Mouse (Mus musculus): ENCODE measurements at regions not wholly inside any gene's neighbourhood (a gene's known extent, or its start where the extent isn't known, plus 50 kb on each side); places are given as distances from the start of the nearest gene placed in this dataset.

GRCm38 (mm10) chr9:112014796-112015195 lies 220.9 kb downstream of the Arpp21 start:
- H3K4me3 ChIP-seq (replicated peaks), result no peak overlapping the region
- no peaks in the 10 kb centered on the region for H3K4me1 ChIP-seq (replicated peaks)
- WGBS, result 70% methylated on average over 6 of the region's 6 CpGs
- no peak for ATAC-seq
- H3K27me3 ChIP-seq (replicated peaks), result no peaks in the 10 kb centered on the region
- no peaks in the 10 kb centered on the region for H3K36me3 ChIP-seq
- H3K4me2 ChIP-seq (replicated peaks), result no peak overlapping the region
- no peak overlapping the region for H3K27ac ChIP-seq
- H3K9me3 ChIP-seq, result no peaks in the 10 kb centered on the region
- H3K9ac ChIP-seq, result no peak overlapping the region

- Histone ChIP-seq H3K4me1 (replicated peaks) (no peaks in the 10 kb centered on the region), H3K27ac (no peak overlapping the region), H3K9me3 (no peaks in the 10 kb centered on the region), H3K9ac (no peak overlapping the region), H3K36me3 (no peaks in the 10 kb centered on the region), H3K27me3 (replicated peaks) (no peaks in the 10 kb centered on the region), H3K4me3 (replicated peaks) (no peak overlapping the region), H3K4me2 (replicated peaks) (no peak overlapping the region)
- no peak for ATAC-seq
- WGBS, result 67% methylated on average over 4 of the region's 4 CpGs
These were observed 241.3 kb downstream of the Arpp21 start for GRCm38 (mm10) chr9:111994401-111994800.

- no peaks in the 10 kb centered on the region for H3K36me3 ChIP-seq
- no peaks in the 10 kb centered on the region for H3K27me3 ChIP-seq (replicated peaks)
- H3K4me3 ChIP-seq (replicated peaks), result no peak overlapping the region
- no peaks in the 10 kb centered on the region for H3K9me3 ChIP-seq
- H3K4me1 ChIP-seq (replicated peaks), result no peaks in the 10 kb centered on the region
- no peak overlapping the region for H3K9ac ChIP-seq
- H3K27ac ChIP-seq, result no peak overlapping the region
- 18% methylated on average over 4 of the region's 4 CpGs for WGBS
- H3K4me2 ChIP-seq (replicated peaks), result no peak overlapping the region
- no peak for ATAC-seq
These were observed 241.9 kb downstream of the Arpp21 start for GRCm38 (mm10) chr9:111993844-111994243.

GRCm38 (mm10) chr9:111990060-111990459 lies 245.7 kb downstream of the Arpp21 start:
- no peaks in the 10 kb centered on the region for H3K36me3 ChIP-seq
- no peak overlapping the region for H3K27ac ChIP-seq
- WGBS, result 81% methylated on average over 3 of the region's 3 CpGs
- no peak overlapping the region for H3K4me2 ChIP-seq (replicated peaks)
- no peak overlapping the region for H3K4me3 ChIP-seq (replicated peaks)
- no peaks in the 10 kb centered on the region for H3K4me1 ChIP-seq (replicated peaks)
- no peaks in the 10 kb centered on the region for H3K27me3 ChIP-seq (replicated peaks)
- no peak overlapping the region for H3K9ac ChIP-seq
- H3K9me3 ChIP-seq, result no peaks in the 10 kb centered on the region
- ATAC-seq, result no peak

- Histone ChIP-seq H3K4me1 (replicated peaks) (no peaks in the 10 kb centered on the region), H3K27me3 (replicated peaks) (no peaks in the 10 kb centered on the region), H3K4me2 (replicated peaks) (no peak overlapping the region), H3K9ac (no peak overlapping the region), H3K9me3 (no peaks in the 10 kb centered on the region), H3K36me3 (no peaks in the 10 kb centered on the region), H3K4me3 (replicated peaks) (no peak overlapping the region), H3K27ac (no peak overlapping the region)
- 32% methylated on average over 5 of the region's 5 CpGs for WGBS
- ATAC-seq, result no peak
These were observed 272.2 kb downstream of the Arpp21 start for GRCm38 (mm10) chr9:111963405-111964037.

- H3K4me3 ChIP-seq (replicated peaks), result no peak overlapping the region
- no peaks in the 10 kb centered on the region for H3K4me1 ChIP-seq (replicated peaks)
- no peaks in the 10 kb centered on the region for H3K36me3 ChIP-seq
- H3K27me3 ChIP-seq (replicated peaks), result no peaks in the 10 kb centered on the region
- H3K4me2 ChIP-seq (replicated peaks), result no peak overlapping the region
- no peak overlapping the region for H3K9ac ChIP-seq
- ATAC-seq, result no peak
- H3K27ac ChIP-seq, result no peak overlapping the region
- WGBS, result 48% methylated on average over 2 of the region's 2 CpGs
- no peaks in the 10 kb centered on the region for H3K9me3 ChIP-seq
These were observed 267.7 kb upstream of the Stac start for GRCm38 (mm10) chr9:111957799-111958198.

GRCm38 (mm10) chr9:111939271-111940067 lies 249.3 kb upstream of the Stac start:
- WGBS, result 49% methylated on average over 8 of the region's 8 CpGs
- ATAC-seq, result no peak
- H3K4me1 ChIP-seq (replicated peaks), result no peaks in the 10 kb centered on the region
- H3K27me3 ChIP-seq (replicated peaks), result no peaks in the 10 kb centered on the region
- H3K4me2 ChIP-seq (replicated peaks), result no peak overlapping the region
- H3K4me3 ChIP-seq (replicated peaks), result no peak overlapping the region
- no peaks in the 10 kb centered on the region for H3K9me3 ChIP-seq
- no peaks in the 10 kb centered on the region for H3K36me3 ChIP-seq
- no peak overlapping the region for H3K27ac ChIP-seq
- no peak overlapping the region for H3K9ac ChIP-seq

GRCm38 (mm10) chr9:111932455-111932854 lies 242.3 kb upstream of the Stac start:
- H3K4me1 ChIP-seq (replicated peaks), result no peaks in the 10 kb centered on the region
- H3K4me2 ChIP-seq (replicated peaks), result no peak overlapping the region
- H3K9me3 ChIP-seq, result no peaks in the 10 kb centered on the region
- H3K9ac ChIP-seq, result no peak overlapping the region
- no peak overlapping the region for H3K4me3 ChIP-seq (replicated peaks)
- H3K36me3 ChIP-seq, result no peaks in the 10 kb centered on the region
- no peak for ATAC-seq
- no peaks in the 10 kb centered on the region for H3K27me3 ChIP-seq (replicated peaks)
- 86% methylated on average over 6 of the region's 6 CpGs for WGBS
- H3K27ac ChIP-seq, result no peak overlapping the region

GRCm38 (mm10) chr9:111918275-111918940 lies 228.3 kb upstream of the Stac start:
- H3K9me3 ChIP-seq, result no peaks in the 10 kb centered on the region
- WGBS, result 18% methylated on average over 16 of the region's 16 CpGs
- H3K4me1 ChIP-seq (replicated peaks), result no peaks in the 10 kb centered on the region
- no peaks in the 10 kb centered on the region for H3K27me3 ChIP-seq (replicated peaks)
- no peak overlapping the region for H3K27ac ChIP-seq
- no peak overlapping the region for H3K9ac ChIP-seq
- ATAC-seq, result 0 out of 2 replicates have a peak, but pooled peaks have one; percentile 73
- no peak overlapping the region for H3K4me3 ChIP-seq (replicated peaks)
- no peak overlapping the region for H3K4me2 ChIP-seq (replicated peaks)
- H3K36me3 ChIP-seq, result no peaks in the 10 kb centered on the region

GRCm38 (mm10) chr9:111916684-111917535 lies 226.8 kb upstream of the Stac start:
- H3K4me1 ChIP-seq (replicated peaks), result no peaks in the 10 kb centered on the region
- H3K4me2 ChIP-seq (replicated peaks), result no peak overlapping the region
- no peaks in the 10 kb centered on the region for H3K36me3 ChIP-seq
- no peak overlapping the region for H3K9ac ChIP-seq
- no peak overlapping the region for H3K27ac ChIP-seq
- H3K9me3 ChIP-seq, result no peaks in the 10 kb centered on the region
- H3K4me3 ChIP-seq (replicated peaks), result no peak overlapping the region
- ATAC-seq, result 0 out of 2 replicates have a peak, but pooled peaks have one; percentile 17
- WGBS, result 34% methylated on average over 17 of the region's 17 CpGs
- H3K27me3 ChIP-seq (replicated peaks), result no peaks in the 10 kb centered on the region

GRCm38 (mm10) chr9:111908806-111909205 lies 218.7 kb upstream of the Stac start:
- Histone ChIP-seq H3K4me3 (replicated peaks) (no peak overlapping the region), H3K27ac (no peak overlapping the region), H3K9me3 (no peaks in the 10 kb centered on the region), H3K4me1 (replicated peaks) (no peaks in the 10 kb centered on the region), H3K4me2 (replicated peaks) (no peak overlapping the region), H3K9ac (no peak overlapping the region), H3K27me3 (replicated peaks) (no peaks in the 10 kb centered on the region), H3K36me3 (no peaks in the 10 kb centered on the region)
- no peak for ATAC-seq
- 70% methylated on average over 4 of the region's 4 CpGs for WGBS

GRCm38 (mm10) chr9:111900196-111900595 lies 210.0 kb upstream of the Stac start:
- H3K36me3 ChIP-seq, result no peaks in the 10 kb centered on the region
- no peaks in the 10 kb centered on the region for H3K9me3 ChIP-seq
- no peak overlapping the region for H3K9ac ChIP-seq
- H3K27me3 ChIP-seq (replicated peaks), result no peaks in the 10 kb centered on the region
- H3K4me3 ChIP-seq (replicated peaks), result no peak overlapping the region
- H3K4me1 ChIP-seq (replicated peaks), result no peaks in the 10 kb centered on the region
- no peak for ATAC-seq
- H3K27ac ChIP-seq, result no peak overlapping the region
- no peak overlapping the region for H3K4me2 ChIP-seq (replicated peaks)

Measured in intestine, embryonic 15.5 days (tissue).